Mouse (Mus musculus) ovary, postnatal 10 days (tissue): ENCODE measurements around the gene Mblac1.

ENCODE experiments used
- DNase-seq: peaks from one replicate; pipeline ENCODE4 v3.0.0; 2022; ENCODE audit warnings: low spot score

Gene Mblac1

DNA sequence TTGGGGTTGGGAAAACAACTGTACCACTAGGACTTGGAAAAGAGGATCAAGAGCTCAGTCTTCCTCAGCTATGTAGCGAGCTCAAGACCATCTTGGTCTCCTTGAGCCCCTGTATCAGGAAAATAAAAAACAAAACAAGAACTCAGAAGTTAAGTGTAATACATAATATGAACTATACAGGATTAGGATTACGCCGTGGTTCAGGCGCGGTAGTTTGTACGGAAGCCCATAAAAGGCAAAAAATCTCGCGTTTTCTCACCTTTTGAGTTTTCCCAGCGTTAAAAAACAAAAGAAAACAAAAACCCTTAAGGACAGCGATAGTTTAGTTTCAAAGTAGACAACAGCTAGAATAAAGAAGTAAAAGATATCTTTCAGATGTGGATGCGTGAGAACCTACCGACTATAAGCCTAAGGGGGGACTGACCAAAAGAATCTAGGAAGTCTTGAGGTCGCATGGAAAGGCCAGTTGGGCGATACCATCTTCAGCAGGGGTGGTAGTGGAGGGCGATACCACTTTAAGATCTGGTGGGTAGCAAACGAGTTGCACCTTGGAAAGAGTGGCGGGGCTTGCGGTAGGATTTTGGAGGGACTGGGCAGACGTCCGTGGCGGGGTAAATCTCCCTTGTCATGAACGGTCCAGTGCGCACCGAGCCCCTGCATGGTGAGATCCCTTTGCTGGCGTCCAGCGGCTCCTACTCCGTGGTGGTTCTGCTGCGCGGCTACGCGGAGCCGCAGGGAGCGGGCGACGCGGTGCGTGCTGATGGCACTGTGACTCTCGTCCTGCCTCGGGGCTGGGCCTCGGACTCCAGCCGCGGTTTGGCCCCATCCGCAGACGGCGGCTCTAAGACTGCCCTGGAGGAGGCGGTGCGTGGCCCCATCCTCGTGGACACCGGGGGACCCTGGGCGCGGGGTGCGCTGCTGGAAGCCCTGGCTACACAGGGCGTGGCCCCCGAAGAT, at the start of gene Mblac1:
Mblac1 (plus strand) TSS at position 544 of the 957 bp plus-strand sequence.
- DNase-seq, result peak; percentile 73

- DNase-seq, result no peak
Measured at GRCm38 (mm10) chr5:138154390-138154789, 39.7 kb upstream of the Mblac1 start.

GRCm38 (mm10) chr5:138155443-138155976, 38.6 kb upstream of the Mblac1 start, which contains the start of gene Zfp113:
Gene Zfp113, minus strand, starts transcription at chr5:138155744.
- peak; percentile 62 for DNase-seq

GRCm38 (mm10) chr5:138160224-138160762, 33.8 kb upstream of the Mblac1 start:
- DNase-seq, result no peak

DNA sequence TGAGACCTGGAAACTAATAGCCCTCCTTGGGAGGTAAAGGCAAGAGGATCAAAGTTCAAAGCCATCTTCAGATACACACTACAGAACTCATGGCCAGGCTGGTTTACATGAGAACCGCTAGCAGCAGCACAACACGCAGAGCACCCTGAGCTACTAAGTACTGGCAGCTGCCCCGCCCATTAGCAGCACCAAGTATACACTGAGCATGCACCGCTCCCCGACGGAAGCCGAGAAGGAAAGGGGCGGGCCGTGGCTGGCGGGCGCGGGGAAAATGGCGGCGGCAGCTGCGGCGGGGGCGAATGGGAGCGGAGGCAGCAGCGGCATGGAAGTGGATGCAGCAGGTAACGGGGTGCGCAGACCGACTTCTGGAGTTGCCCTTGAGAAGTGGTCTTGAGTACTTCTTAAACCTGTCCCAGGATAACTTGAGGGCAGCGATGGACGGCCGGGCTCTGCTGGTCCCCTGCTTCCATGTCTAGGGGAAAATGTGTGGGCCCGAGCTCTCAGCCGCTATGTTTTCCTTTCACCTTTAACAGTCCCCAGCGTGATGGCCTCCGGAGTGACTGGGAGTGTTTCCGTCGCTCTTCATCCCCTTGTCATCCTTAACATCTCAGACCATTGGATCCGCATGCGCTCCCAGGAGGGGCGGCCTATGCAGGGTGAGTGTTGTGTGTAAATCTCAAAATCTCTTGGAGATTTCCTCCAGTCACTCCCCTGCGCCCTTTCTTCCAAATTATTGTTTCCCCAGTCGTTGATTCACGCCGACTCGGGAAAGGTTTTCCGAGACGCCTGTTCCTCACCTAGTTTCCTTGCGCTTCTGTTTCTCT, 33.1 kb upstream of the Mblac1 start, which contains the start of gene Cops6:
Cops6 (plus strand) TSS at position 230 of the 824 bp plus-strand sequence.
- peak; percentile 89 for DNase-seq

DNA sequence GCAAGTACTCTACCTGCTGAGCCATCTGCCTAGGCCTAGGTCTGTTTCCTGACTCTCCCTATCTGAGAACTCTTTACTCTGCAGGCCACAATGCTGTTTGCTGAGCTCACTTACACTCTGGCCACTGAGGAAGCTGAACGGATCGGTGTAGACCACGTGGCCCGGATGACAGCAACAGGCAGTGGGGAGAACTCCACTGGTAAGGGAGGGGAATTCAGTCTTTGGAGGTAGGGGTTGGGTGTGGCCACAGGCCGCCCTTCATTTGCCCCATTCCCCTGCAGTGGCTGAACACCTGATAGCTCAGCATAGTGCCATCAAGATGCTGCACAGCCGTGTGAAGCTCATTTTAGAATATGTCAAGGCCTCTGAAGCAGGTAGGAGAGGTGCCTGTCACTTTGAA, 31.1 kb upstream of the Mblac1 start:
- DNase-seq, result no peak

GRCm38 (mm10) chr5:138163610-138164009, 30.5 kb upstream of the Mblac1 start:
- DNase-seq, result no peak

DNA sequence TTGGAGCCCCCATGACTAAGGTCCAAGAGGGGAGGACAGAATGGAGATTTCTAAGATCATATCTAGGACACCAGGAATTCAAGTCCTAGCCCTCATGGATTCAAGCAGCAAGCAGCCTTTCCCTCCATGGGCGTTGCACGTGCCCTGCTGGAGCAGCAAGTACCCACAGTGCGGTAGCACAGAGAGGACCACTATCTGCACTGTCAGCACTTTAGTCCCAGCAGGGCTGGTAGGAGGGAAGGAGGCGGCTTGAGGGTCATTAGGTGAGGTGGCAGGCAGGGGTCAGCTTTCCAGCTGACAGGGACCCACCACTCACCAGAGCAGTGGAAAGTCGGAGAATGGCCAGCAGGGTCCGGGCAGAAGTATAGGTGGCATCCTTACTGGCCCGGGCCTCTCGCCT, 28.5 kb upstream of the Mblac1 start:
- no peak for DNase-seq

- peak; percentile 93 for DNase-seq
Measured at GRCm38 (mm10) chr5:138170936-138171561, 23.1 kb upstream of the Mblac1 start.

GRCm38 (mm10) chr5:138171695-138172491, 22.2 kb upstream of the Mblac1 start, which contains the start of the genes Ap4m1 and Mcm7:
Gene Ap4m1, plus strand, starts transcription at chr5:138172002.
Gene Mcm7, minus strand, starts transcription at chr5:138172422.
- peak; percentile 94 for DNase-seq

GRCm38 (mm10) chr5:138173217-138173616, 20.9 kb upstream of the Mblac1 start:
- no peak for DNase-seq

- peak; percentile 41 for DNase-seq
Measured at GRCm38 (mm10) chr5:138186950-138187638, 7.0 kb upstream of the Mblac1 start, which contains the start of the genes Taf6 and Cnpy4. Gene Taf6, minus strand, starts transcription at chr5:138187451. Gene Cnpy4, plus strand, starts transcription at chr5:138187485.

DNA sequence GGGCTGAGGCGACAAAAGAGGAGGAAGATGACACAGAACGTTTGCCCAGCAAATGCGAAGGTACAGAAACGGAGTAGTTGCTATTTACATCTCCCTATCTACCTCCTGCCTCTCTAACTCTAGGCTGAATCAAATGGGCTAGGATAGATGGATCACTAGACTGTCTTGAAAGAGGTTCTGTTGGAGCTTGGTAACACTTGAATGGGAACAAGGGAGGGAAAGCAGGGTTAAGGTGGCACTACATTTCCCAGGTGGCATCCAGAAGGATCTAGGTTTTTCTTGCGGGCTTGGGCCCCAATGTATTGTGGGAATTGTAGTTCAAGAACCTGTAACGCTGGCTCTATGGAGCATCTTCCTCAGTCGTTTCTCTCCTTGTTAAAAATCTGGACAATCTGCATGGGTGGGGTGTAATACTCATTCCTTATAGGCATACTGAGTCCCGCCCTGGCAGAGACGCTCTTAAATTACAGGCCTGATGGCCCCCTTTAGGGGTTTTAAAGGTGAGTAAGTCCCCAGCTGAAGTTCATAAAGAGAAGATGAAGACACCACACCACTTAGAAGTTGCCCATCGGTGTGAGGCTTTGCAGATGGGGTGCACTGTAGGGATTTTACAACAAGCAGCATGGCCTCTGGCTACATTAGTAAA, 6.3 kb upstream of the Mblac1 start:
- DNase-seq, result no peak

DNA sequence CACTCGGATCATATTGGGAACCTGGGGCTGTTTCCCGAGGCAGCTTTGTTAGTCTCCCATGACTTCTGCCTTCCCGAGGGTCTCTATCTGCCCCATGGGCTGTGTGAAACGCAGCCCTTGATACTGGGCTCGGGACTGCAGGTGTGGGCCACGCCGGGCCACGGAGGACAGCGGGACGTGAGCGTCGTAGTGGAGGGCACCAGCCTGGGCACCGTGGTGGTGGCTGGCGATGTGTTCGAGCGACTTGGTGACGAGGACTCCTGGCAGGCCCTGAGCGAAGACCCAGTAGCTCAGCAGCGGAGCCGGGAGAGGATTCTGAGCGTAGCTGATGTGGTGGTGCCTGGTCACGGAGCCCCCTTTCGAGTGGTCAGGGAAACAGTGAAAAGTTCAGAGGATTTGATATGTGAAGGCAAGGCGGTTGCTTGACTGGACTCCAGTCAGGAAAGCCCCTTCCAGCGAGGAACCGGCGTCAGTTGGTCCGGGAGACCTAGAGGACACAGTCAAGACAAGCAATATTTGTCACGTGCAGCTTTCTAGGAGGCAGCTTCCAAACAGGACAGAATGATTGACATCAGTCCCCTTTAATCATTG, 736 bp downstream of the Mblac1 start:
- DNase-seq, result no peak

- DNase-seq, result no peak
Measured at GRCm38 (mm10) chr5:138195463-138195862, 1.3 kb downstream of the Mblac1 start.

DNA sequence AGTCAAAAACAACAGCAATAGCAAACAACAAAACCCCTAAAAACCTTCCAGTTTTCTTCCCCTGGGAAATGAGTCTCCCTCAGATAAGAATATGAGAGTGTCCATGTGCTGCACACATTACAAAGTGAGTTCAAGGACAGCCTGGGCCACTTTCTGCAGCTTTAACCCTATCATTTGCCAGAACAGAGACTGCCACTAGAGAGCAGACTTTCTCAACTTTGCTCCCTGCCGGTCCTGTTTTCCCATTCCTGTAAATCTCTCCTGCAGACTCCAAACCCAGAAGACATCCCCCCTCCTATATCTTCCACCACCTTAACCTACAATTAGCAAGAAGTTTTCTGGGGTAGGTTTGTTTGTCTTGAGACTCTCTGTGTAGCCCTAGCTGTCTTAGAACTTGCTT, 5.5 kb downstream of the Mblac1 start:
- no peak for DNase-seq

- DNase-seq, result no peak
Measured at GRCm38 (mm10) chr5:138202086-138202485, 8.0 kb downstream of the Mblac1 start.

GRCm38 (mm10) chr5:138207253-138207652, 13.1 kb downstream of the Mblac1 start:
- DNase-seq, result no peak

- no peak for DNase-seq
Measured at GRCm38 (mm10) chr5:138207873-138208272, 13.8 kb downstream of the Mblac1 start.
